7 mouse cellular contexts compared by ENCODE assay signal in genomic region chr2:151631406-151632158, GRCm38 (mm10). TPM values are rescaled to one million over a fixed set of nuclear protein-coding genes. Genes with fewer than 3 reads are reported as not detected.
A peak's percentile ranks its signal among the peaks of the same experiment; 100 is the strongest.
DNase-seq lines count a peak whose midpoint lies in the region; ATAC-seq lines count a peak whose summit lies in the region.

No protein-coding gene starts in this region.

- H3K36me3 ChIP-seq in lung, embryonic 15.5 days = no peaks in the 10 kb centered on the region
- H3K36me3 ChIP-seq in forebrain, embryonic 12.5 days (replicated peaks) = no peaks in the 10 kb centered on the region
- no peaks in the 10 kb centered on the region for H3K36me3 ChIP-seq in intestine, embryonic 14.5 days (ENCODE audit: control insufficient read depth, insufficient read depth, low read length)

- peak overlapping the region; percentile 55 for H3K4me3 ChIP-seq in lung, embryonic 15.5 days
- H3K4me3 ChIP-seq in forebrain, embryonic 12.5 days (replicated peaks) = peak overlapping the region; percentile 72
- H3K4me3 ChIP-seq in intestine, embryonic 14.5 days (ENCODE audit: low read depth, low read length) = peak overlapping the region; percentile 64

- peak; percentile 44; the same call in 1 of the 2 replicates for ATAC-seq in lung, embryonic 15.5 days (ENCODE audit: borderline replicate concordance, extremely low read depth, low FRiP score, low TSS enrichment)
- peak; percentile 27; the same call in 1 of the 2 replicates for ATAC-seq in forebrain, embryonic 12.5 days (ENCODE audit: low FRiP score)
- ATAC-seq in intestine, embryonic 14.5 days (replicated peaks; ENCODE audit: low FRiP score, low TSS enrichment, low read depth) = peak; percentile 53; the same call in 1 of the 2 replicates

- peaks cover 9% of the 10 kb centered on the region; the same call in 1 of the 2 replicates for H3K4me1 ChIP-seq in lung, embryonic 15.5 days
- H3K4me1 ChIP-seq in forebrain, embryonic 12.5 days = peaks cover 13% of the 10 kb centered on the region
- no peaks in the 10 kb centered on the region for H3K4me1 ChIP-seq in intestine, embryonic 14.5 days (replicated peaks; ENCODE audit: control insufficient read depth, insufficient read depth, low read length)

- WGBS in lung, embryonic 15.5 days = 4% methylated on average over 22 of the region's 22 CpGs
- WGBS in forebrain, embryonic 12.5 days = 2% methylated on average over 22 of the region's 22 CpGs
- WGBS in intestine, embryonic 14.5 days = 4% methylated on average over 22 of the region's 22 CpGs

- no peak for DNase-seq in lung, postnatal 36 days
- no peak for DNase-seq in intestine, embryonic 14.5 days (ENCODE audit: low spot score)
- peak; percentile 2 for DNase-seq in naive thymus-derived CD4-positive, alpha-beta T cell, adult 2 months (ENCODE audit: low read depth)
- DNase-seq in urinary bladder, postnatal 25 days (ENCODE audit: low spot score) = no peak
- no peak for DNase-seq in frontal cortex, postnatal 25 days (ENCODE audit: low spot score in 2 of 2)

- no peak overlapping the region for H3K27ac ChIP-seq in lung, embryonic 15.5 days
- peak overlapping the region; percentile 77 for H3K27ac ChIP-seq in forebrain, embryonic 12.5 days
- H3K27ac ChIP-seq in intestine, embryonic 14.5 days (ENCODE audit: low read depth) = no peak overlapping the region

- H3K9me3 ChIP-seq in lung, embryonic 15.5 days = no peaks in the 10 kb centered on the region
- no peaks in the 10 kb centered on the region for H3K9me3 ChIP-seq in forebrain, embryonic 12.5 days
- no peaks in the 10 kb centered on the region for H3K9me3 ChIP-seq in intestine, embryonic 14.5 days (ENCODE audit: control insufficient read depth, low read length)

- peak overlapping the region; percentile 98 for H3K4me2 ChIP-seq in lung, embryonic 15.5 days
- H3K4me2 ChIP-seq in forebrain, embryonic 12.5 days = peak overlapping the region; percentile 87
- peak overlapping the region; percentile 96 for H3K4me2 ChIP-seq in intestine, embryonic 14.5 days (ENCODE audit: low read length)

- H3K9ac ChIP-seq in lung, embryonic 15.5 days = peak overlapping the region; percentile 42
- H3K9ac ChIP-seq in forebrain, embryonic 12.5 days = peak overlapping the region; percentile 78
- peak overlapping the region; percentile 60 for H3K9ac ChIP-seq in intestine, embryonic 14.5 days (ENCODE audit: low read length)

- peaks cover 42% of the 10 kb centered on the region for H3K27me3 ChIP-seq in lung, embryonic 15.5 days
- H3K27me3 ChIP-seq in forebrain, embryonic 12.5 days = peaks cover 31% of the 10 kb centered on the region
- peaks cover 7% of the 10 kb centered on the region for H3K27me3 ChIP-seq in intestine, embryonic 14.5 days (replicated peaks; ENCODE audit: control insufficient read depth, insufficient read depth, low read length)

RNA-seq across cellular contexts. Expression of gene Snph, which starts 0.8 kb away (rescaled TPM):
- polyA plus RNA-seq in lung, embryonic 15.5 days (2015; fragmentation: Nextera tagmentation; extraction: Ambion mirVana) = 0.60 and 0.64 TPM in 2 replicates
- polyA plus RNA-seq in forebrain, embryonic 12.5 days (2016; fragmentation: Nextera tagmentation; extraction: Ambion mirVana) = 3.5 and 4.3 TPM in 2 replicates
- polyA plus RNA-seq in intestine, embryonic 14.5 days (2014; fragmentation: Nextera tagmentation; extraction: Ambion mirVana) = 2.4 and 2.8 TPM in 2 replicates

RNA-seq across cellular contexts. Expression of gene Rad21l, which starts 36.8 kb away (rescaled TPM):
- polyA plus RNA-seq in lung, embryonic 15.5 days (2015; fragmentation: Nextera tagmentation; extraction: Ambion mirVana) = 0.09 TPM in 1 of 2 replicates, not detected in the other
- polyA plus RNA-seq in forebrain, embryonic 12.5 days (2016; fragmentation: Nextera tagmentation; extraction: Ambion mirVana) = 0.12 TPM in 1 of 2 replicates, not detected in the other
- not detected in 2 replicates for polyA plus RNA-seq in intestine, embryonic 14.5 days (2014; fragmentation: Nextera tagmentation; extraction: Ambion mirVana)

RNA-seq across cellular contexts. Expression of gene Sdcbp2, which starts 59.2 kb away (rescaled TPM):
- 0.70 and 1.1 TPM in 2 replicates for polyA plus RNA-seq in lung, embryonic 15.5 days (2015; fragmentation: Nextera tagmentation; extraction: Ambion mirVana)
- polyA plus RNA-seq in forebrain, embryonic 12.5 days (2016; fragmentation: Nextera tagmentation; extraction: Ambion mirVana) = 0.55 and 0.98 TPM in 2 replicates
- polyA plus RNA-seq in intestine, embryonic 14.5 days (2014; fragmentation: Nextera tagmentation; extraction: Ambion mirVana) = 9.5 and 10.3 TPM in 2 replicates
